Mouse (Mus musculus) T-helper 2 cell (primary cell): ENCODE data around the gene Prpf38b.

Experiments
- in situ Hi-C: fragments of 300-600 bp; cut with MboI, MseI; formaldehyde crosslinking; loops from one replicate; pipeline ENCODE4 v1.15.1; 2025; ENCODE audit warnings: high pct_unique_total_duplicates

Prpf38b gene

GRCm38 (mm10) chr3:108862282-108862681 lies 49.2 kb downstream of the Prpf38b start:
- in situ Hi-C loops: loop anchor here (10.0 kb wide), 1 partner anchor 1047 kb away; no protein-coding TSS in a partner anchor

- in situ Hi-C loops: loop anchor here (10.0 kb wide), 1 partner anchor 1046 kb away; no protein-coding TSS in a partner anchor
Measured at GRCm38 (mm10) chr3:108860786-108861185, 50.7 kb downstream of the Prpf38b start.

- in situ Hi-C loops: no loop called here
Measured at GRCm38 (mm10) chr3:108858231-108858770, 53.2 kb downstream of the Prpf38b start.

- in situ Hi-C loops: no loop called here
Measured at GRCm38 (mm10) chr3:108857714-108858113, 53.8 kb downstream of the Prpf38b start.

GRCm38 (mm10) chr3:108857124-108857470 lies 54.4 kb downstream of the Prpf38b start:
- in situ Hi-C loops: no loop called here

- in situ Hi-C loops: no loop called here
Measured at GRCm38 (mm10) chr3:108856386-108857123, 55.0 kb downstream of the Prpf38b start.

- in situ Hi-C loops: no loop called here
Measured at GRCm38 (mm10) chr3:108855864-108856263, 55.7 kb downstream of the Prpf38b start.

GRCm38 (mm10) chr3:108855371-108855770 lies 56.2 kb downstream of the Prpf38b start:
- in situ Hi-C loops: no loop called here

GRCm38 (mm10) chr3:108853266-108853665 lies 58.3 kb downstream of the Prpf38b start:
- in situ Hi-C loops: no loop called here
